Mouse (Mus musculus) midbrain, embryonic 16.5 days (tissue): ENCODE data around the gene Sbf2. TPM values are rescaled to one million over a fixed set of nuclear protein-coding genes. Genes with fewer than 3 reads are reported as not detected.

Source experiments
- ATAC-seq: fragments of 200-750 bp; cut with Nextera tagmentation; 2 replicates; pipeline ENCODE4 v1.8.0; 2017; ENCODE audit warnings: moderate TSS enrichment
- H3K27ac ChIP-seq: fragments of 300-500 bp; sonication (generic); 2 replicates; pipeline ENCODE4 v1.5.1; 2014; ENCODE audit warnings: mild to moderate bottlenecking, low read length, mixed read lengths
- H3K27me3 ChIP-seq: fragments of 300-500 bp; sonication (generic); 2 replicates; pipeline ENCODE4 v1.6.1; 2014; ENCODE audit warnings: low read depth, low read length, mixed read lengths; ENCODE audit not compliant: control insufficient read depth, insufficient read depth
- H3K36me3 ChIP-seq: fragments of 300-500 bp; sonication (generic); 2 replicates; pipeline ENCODE4 v1.6.1; 2014; ENCODE audit warnings: mild to moderate bottlenecking, low read length, moderate library complexity, mixed read lengths; ENCODE audit not compliant: control insufficient read depth, insufficient read depth
- H3K4me1 ChIP-seq: fragments of 300-500 bp; sonication (generic); 2 replicates; pipeline ENCODE4 v1.6.1; 2014; ENCODE audit warnings: mild to moderate bottlenecking, low read length, mixed read lengths; ENCODE audit not compliant: control insufficient read depth, insufficient read depth
- H3K4me2 ChIP-seq: fragments of 300-500 bp; sonication (generic); 2 replicates; pipeline ENCODE4 v1.6.1; 2014; ENCODE audit warnings: mild to moderate bottlenecking, low read length, mixed read lengths
- H3K4me3 ChIP-seq: fragments of 300-500 bp; sonication (generic); 2 replicates; pipeline ENCODE4 v1.5.1; 2014; ENCODE audit warnings: low read depth, mild to moderate bottlenecking, low read length, moderate library complexity, mixed read lengths
- H3K9ac ChIP-seq: fragments of 300-500 bp; sonication (generic); 2 replicates; pipeline ENCODE4 v1.6.1; 2014; ENCODE audit warnings: low read depth, low read length, mixed read lengths
- H3K9me3 ChIP-seq: fragments of 300-500 bp; sonication (generic); replicated peaks from 2 replicates; pipeline ENCODE4 v1.6.1; 2014; ENCODE audit warnings: mild to moderate bottlenecking, low read length, mixed read lengths; ENCODE audit not compliant: control insufficient read depth, poor library complexity, severe bottlenecking
- WGBS: fragments of 180-500 bp; shearing (Covaris S2); extraction: QIAGEN DNeasy Blood & Tissue Kit; methylation state at CpG from one replicate; pipeline ENCODE4 v1.1.7; 2014; 5-methylcytosine and 5-hydroxymethylcytosine counted together
- polyA plus RNA-seq: library from polyadenylated mRNA; unstranded; fragments of >200 nt; fragmentation: Nextera tagmentation; extraction: Ambion mirVana; gene quantifications from 2 replicates; pipeline ENCODE4 v1.2.1, GENCODE M21; 2015

Sbf2 gene
- polyA plus RNA-seq, 1 experiment from 2014 or later, result 57.1 TPM

DNA sequence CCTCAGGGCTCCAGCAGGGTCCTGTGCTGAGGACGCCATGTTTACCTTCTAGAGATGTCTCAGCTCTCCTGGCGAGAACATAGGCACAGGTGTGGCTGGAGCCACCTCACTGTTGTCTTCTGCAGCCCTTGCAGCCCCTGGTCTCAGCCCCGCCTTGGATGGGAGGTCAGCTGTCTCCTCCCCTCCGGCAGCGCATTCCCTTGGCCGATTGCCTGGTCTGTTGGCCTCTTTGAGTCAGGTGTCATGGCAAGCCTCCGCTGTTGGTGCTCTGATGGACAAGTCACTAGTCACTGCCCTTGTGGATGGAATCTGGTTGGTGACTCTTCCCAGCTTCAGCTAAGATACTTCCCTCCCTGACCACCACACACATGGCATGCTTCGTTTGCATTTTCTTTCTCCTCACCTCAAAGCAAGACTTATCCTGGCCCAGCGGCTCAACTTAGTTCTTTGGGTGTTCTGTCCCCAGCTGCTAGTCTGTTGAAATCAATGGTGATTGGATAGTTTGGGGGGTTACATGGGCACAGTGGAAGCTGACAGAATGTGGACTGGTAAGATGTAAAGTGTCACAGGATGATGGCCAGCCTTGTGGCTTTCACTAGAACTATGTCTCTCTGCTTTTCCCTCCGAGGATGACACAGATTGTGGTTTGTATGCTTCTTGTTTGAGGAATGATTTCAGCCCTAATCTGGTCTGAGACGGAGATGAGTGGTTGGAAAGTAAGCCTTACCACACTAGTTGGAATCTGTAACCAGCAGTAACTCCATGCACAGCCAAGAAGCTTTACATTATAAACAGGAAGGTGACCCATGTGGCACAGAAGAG is 333.1 kb downstream of the Sbf2 start:
- no peak overlapping the region for H3K4me2 ChIP-seq
- no peaks in the 10 kb centered on the region for H3K4me1 ChIP-seq
- H3K27me3 ChIP-seq, result no peaks in the 10 kb centered on the region
- no peaks in the 10 kb centered on the region for H3K36me3 ChIP-seq
- WGBS, result 92% methylated on average over 11 of the region's 11 CpGs
- no peak overlapping the region for H3K9ac ChIP-seq
- no peak overlapping the region for H3K4me3 ChIP-seq
- H3K9me3 ChIP-seq, result no peaks in the 10 kb centered on the region
- no peak for ATAC-seq
- H3K27ac ChIP-seq, result no peak overlapping the region

DNA sequence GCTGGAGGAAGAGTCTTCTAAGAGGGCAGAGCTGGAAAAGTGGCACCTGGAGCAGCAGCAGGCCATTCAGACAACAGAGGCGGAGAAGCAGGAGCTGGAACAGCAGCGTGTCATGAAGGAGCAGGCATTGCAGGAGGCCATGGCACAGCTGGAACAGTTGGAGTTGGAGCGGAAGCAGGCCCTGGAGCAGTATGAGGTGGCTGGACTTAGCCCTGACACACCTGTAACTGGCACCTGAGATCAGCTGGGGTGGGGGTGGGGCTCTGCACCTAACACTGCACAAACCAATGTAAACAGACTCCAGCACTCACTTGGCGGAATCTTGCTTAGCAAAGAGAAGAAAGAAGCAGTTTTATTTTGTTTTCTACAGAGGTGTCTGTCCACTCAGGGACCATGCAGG is 335.5 kb downstream of the Sbf2 start:
- H3K27ac ChIP-seq, result no peak overlapping the region
- H3K27me3 ChIP-seq, result no peaks in the 10 kb centered on the region
- H3K4me1 ChIP-seq, result no peaks in the 10 kb centered on the region
- no peak overlapping the region for H3K4me3 ChIP-seq
- H3K4me2 ChIP-seq, result no peak overlapping the region
- H3K9ac ChIP-seq, result no peak overlapping the region
- no peaks in the 10 kb centered on the region for H3K36me3 ChIP-seq
- ATAC-seq, result no peak
- WGBS, result 93% methylated on average over 4 of the region's 4 CpGs
- no peaks in the 10 kb centered on the region for H3K9me3 ChIP-seq

DNA sequence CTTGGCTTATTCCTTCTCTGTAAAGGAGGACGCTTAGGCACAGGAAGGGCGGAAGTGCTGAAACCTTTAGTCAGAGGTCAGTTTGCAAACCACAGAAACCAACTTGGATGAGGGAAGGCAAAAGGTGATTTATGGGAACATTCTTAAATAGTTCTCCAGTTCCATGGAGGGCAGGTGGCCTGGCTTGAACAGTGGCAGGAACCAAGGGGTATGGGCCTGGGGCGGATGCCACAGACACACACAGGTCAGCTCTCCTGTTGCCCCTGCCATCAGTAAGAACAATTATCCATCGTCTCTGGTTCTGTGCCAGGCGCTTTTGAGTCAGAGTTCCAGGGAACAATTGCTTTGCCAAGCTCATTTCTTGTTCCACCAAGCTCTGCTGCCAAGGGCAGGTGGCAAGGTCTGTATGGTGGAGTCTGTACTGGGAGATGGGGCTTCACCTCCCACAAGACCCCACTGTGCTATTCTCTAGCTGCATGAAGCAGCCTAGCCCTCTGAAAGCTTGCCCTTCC is 336.9 kb downstream of the Sbf2 start:
- Histone ChIP-seq H3K9me3 (no peaks in the 10 kb centered on the region), H3K27me3 (no peaks in the 10 kb centered on the region), H3K4me1 (no peaks in the 10 kb centered on the region), H3K4me2 (no peak overlapping the region), H3K4me3 (no peak overlapping the region), H3K36me3 (no peaks in the 10 kb centered on the region), H3K27ac (no peak overlapping the region), H3K9ac (no peak overlapping the region)
- 92% methylated on average over 5 of the region's 5 CpGs for WGBS
- ATAC-seq, result no peak

DNA sequence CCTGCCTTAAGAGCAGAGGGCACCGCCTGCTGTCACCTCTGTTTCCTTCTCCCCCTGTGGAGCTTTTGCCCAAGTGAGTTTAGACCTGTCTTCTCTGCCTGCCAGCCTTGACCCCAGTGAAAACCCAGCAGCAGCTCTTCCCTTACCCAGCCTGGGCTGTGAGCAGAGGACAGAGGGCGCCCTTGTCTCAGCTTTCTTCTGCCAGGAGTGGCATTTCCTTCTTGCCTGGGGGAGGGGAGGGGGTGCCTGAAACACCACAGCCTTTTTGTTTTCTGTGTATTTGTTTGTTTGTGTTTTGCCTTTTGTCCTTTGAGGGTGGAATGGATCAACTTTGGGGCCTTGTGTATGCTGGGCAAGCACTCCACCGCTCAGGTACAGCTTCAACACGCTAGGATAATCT is 342.3 kb downstream of the Sbf2 start:
- Histone ChIP-seq H3K27me3 (no peaks in the 10 kb centered on the region), H3K27ac (no peak overlapping the region), H3K4me1 (no peaks in the 10 kb centered on the region), H3K36me3 (no peaks in the 10 kb centered on the region), H3K4me2 (no peak overlapping the region), H3K9ac (no peak overlapping the region), H3K9me3 (no peaks in the 10 kb centered on the region), H3K4me3 (no peak overlapping the region)
- 85% methylated on average over 4 of the region's 4 CpGs for WGBS
- ATAC-seq, result no peak

DNA sequence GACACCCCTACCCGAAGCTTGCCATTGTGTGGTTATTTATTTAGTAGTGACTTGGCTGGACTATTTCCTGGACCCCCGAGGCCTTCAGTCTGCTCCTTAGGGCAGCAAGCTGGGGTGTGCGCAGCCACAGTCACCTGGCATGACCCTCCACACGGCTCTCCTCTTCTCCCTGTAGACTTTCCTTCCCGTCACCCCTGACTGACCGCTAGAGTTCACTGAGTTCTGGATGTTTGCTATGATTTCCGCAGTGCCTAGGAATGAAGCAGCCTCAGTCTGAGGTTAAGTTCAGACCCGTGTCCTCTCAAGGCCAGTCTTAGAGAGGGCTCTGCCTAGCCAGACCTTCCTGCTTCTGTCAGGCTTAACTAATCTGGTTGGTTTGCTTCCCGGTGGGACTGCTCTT is 342.9 kb downstream of the Sbf2 start:
- no peak overlapping the region for H3K4me3 ChIP-seq
- 0 out of 2 replicates have a peak overlapping the region, but pooled peaks have one; percentile 2 for H3K27ac ChIP-seq
- H3K9me3 ChIP-seq, result no peaks in the 10 kb centered on the region
- no peak overlapping the region for H3K9ac ChIP-seq
- no peak for ATAC-seq
- no peaks in the 10 kb centered on the region for H3K4me1 ChIP-seq
- 76% methylated on average over 9 of the region's 9 CpGs for WGBS
- H3K4me2 ChIP-seq, result no peak overlapping the region
- H3K36me3 ChIP-seq, result no peaks in the 10 kb centered on the region
- no peaks in the 10 kb centered on the region for H3K27me3 ChIP-seq

DNA sequence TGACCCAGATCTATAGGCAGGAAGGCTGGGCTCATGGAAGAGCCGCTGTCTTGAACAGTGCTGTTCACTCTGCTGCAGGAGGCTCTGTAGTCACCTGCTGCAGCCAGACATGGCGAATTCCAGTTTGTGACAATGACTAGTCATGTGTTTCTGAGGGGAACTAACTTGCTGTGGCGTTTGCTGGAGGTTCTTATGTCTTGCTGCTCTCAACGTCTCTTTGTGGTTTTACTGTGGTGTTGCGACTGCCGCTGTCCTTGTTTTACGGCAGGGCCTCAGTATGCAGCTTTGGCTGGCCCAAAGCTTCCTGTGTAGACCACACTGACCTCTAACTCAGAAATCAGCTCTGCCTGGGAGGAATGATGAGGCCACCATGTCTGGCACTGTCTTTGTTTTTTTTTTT is 344.3 kb downstream of the Sbf2 start:
- ATAC-seq, result no peak
- no peak overlapping the region for H3K4me3 ChIP-seq
- H3K4me2 ChIP-seq, result no peak overlapping the region
- WGBS, result 92% methylated on average over 7 of the region's 7 CpGs
- no peaks in the 10 kb centered on the region for H3K36me3 ChIP-seq
- no peak overlapping the region for H3K27ac ChIP-seq
- H3K9ac ChIP-seq, result no peak overlapping the region
- H3K9me3 ChIP-seq, result no peaks in the 10 kb centered on the region
- no peaks in the 10 kb centered on the region for H3K4me1 ChIP-seq
- no peaks in the 10 kb centered on the region for H3K27me3 ChIP-seq

DNA sequence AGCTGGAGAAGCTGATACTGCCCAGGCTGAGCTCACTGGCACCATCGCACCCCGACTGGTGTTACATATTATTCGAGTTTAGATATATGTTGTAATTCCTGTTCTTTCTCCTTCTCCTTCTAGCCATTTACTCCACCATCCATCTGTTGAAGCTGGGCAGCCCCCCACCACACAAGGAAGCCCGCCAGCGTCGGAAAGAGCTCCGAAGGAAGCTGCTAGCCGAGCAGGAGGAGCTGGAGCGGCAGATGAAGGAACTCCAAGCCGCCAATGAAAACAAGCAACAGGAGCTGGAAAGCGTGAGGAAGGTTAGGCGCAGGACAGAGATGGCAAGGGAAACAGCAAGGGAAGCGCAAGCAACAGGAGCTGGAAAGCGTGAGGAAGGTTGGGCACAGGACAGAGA is 344.9 kb downstream of the Sbf2 start:
- H3K27ac ChIP-seq, result no peak overlapping the region
- no peak for ATAC-seq
- no peak overlapping the region for H3K4me3 ChIP-seq
- H3K9me3 ChIP-seq, result no peaks in the 10 kb centered on the region
- whole genome bisulfite sequencing, result 90% methylated on average over 14 of the region's 14 CpGs
- H3K27me3 ChIP-seq, result no peaks in the 10 kb centered on the region
- no peak overlapping the region for H3K4me2 ChIP-seq
- H3K4me1 ChIP-seq, result no peaks in the 10 kb centered on the region
- H3K36me3 ChIP-seq, result no peaks in the 10 kb centered on the region
- H3K9ac ChIP-seq, result no peak overlapping the region

DNA sequence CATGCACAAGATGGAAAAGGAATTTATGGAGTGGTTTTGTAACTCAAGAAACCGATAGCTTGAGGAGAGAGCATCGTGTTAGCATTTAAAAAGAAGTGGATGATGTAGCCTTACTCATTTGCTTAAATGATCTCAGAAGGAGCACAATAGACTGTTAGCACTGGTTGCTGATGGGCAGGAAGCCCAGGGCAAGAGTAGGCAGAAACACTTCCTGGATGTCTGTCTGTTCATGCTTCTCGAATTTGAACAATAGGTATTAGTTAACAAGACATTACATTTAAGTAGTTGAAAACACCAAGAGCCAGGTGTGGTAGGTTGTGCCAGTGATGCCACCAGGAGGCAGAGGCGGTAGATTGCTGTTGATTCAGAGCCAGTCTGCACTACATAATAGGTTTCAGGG is 346.2 kb downstream of the Sbf2 start:
- H3K9me3 ChIP-seq, result no peaks in the 10 kb centered on the region
- 79% methylated on average over 4 of the region's 4 CpGs for WGBS
- H3K4me3 ChIP-seq, result no peak overlapping the region
- no peak for ATAC-seq
- H3K36me3 ChIP-seq, result no peaks in the 10 kb centered on the region
- H3K4me1 ChIP-seq, result no peaks in the 10 kb centered on the region
- no peak overlapping the region for H3K27ac ChIP-seq
- no peak overlapping the region for H3K9ac ChIP-seq
- H3K4me2 ChIP-seq, result no peak overlapping the region
- H3K27me3 ChIP-seq, result no peaks in the 10 kb centered on the region

DNA sequence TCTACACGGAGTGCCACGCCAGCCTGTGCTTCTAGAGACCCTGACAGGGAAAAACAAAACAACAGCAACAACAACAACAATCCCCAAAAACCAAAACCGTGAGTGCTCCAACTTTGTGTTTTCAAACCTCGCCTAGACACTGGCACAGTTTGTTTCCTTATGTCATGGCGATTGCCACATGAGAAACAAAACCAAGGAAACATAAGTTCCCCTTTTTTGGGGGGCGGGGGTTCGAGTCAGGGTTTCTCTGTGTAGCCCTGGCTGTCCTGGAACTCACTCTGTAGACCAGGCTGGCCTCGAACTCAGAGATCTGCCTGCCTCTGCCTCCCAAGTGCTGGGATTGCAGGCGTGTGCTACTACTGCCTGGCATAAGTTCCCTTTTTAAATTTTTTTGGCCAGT is 346.7 kb downstream of the Sbf2 start:
- H3K4me3 ChIP-seq, result no peak overlapping the region
- no peak overlapping the region for H3K4me2 ChIP-seq
- no peaks in the 10 kb centered on the region for H3K9me3 ChIP-seq
- H3K9ac ChIP-seq, result no peak overlapping the region
- no peaks in the 10 kb centered on the region for H3K4me1 ChIP-seq
- no peak overlapping the region for H3K27ac ChIP-seq
- ATAC-seq, result no peak
- H3K27me3 ChIP-seq, result no peaks in the 10 kb centered on the region
- no peaks in the 10 kb centered on the region for H3K36me3 ChIP-seq
- 91% methylated on average over 9 of the region's 9 CpGs for WGBS
